Mouse (Mus musculus): Measurements from ENCODE around the gene Ccdc125. TPM values are rescaled to one million over a fixed set of nuclear protein-coding genes. Genes with fewer than 3 reads are reported as not detected.

The Ccdc125 gene
- polyA plus RNA-seq (2015; fragmentation: Nextera tagmentation; extraction: Ambion mirVana): 4.9 and 5.1 TPM in 2 replicates

DNA sequence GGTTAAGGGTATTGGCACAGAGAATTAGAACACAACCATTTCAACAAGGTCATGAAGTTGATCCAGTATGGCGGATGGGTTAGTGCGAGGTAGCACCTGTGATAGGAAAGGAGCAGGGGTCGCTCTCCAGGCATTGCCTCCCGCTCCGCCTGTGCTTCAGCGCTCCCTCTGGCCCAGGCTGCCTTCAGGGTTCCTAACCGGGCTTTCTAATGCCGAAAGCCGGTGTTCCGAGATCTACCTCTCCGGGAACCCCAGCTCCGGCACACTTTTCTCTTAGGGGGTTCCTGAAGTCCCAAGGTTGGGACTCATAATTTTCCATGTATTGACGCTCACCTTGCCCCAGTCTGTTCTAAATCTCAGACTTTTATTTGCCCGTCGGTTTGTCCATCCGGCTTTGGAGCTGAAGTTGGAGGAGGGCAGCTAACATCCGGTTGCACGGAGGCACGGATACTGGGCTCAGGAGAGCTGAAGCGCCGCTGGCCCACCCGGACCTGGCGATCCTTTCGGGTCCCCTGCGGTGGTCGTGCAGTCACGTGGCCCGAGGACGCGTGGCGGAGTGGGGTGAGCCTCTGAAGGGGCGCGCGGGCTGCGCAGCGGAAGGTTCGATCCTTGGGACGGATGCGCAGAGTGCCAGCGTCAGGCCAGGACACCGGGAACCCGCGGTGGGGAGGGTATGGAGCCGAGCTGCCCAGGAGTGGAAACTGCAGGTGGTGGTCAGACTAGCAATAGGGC lies at the start of gene Ccdc125:
Gene Ccdc125, plus strand, starts transcription at position 427 of the 732 bp plus-strand sequence.
- H3K4me2 ChIP-seq (replicated peaks; ENCODE audit: low read depth): peak within 1 kb of the TSS; percentile 87
- DNase-seq (ENCODE audit: low spot score): peak; percentile 61
- no peaks in the 10 kb centered on the region for H3K4me1 ChIP-seq (replicated peaks; ENCODE audit: control insufficient read depth, insufficient read depth)
- H3K9me3 ChIP-seq (ENCODE audit: control insufficient read depth, low read length): no peaks in the 10 kb centered on the region
- no peaks in the 10 kb centered on the region for H3K27me3 ChIP-seq (ENCODE audit: control insufficient read depth, insufficient read depth, low read length)
- peak within 1 kb of the TSS; percentile 68 for H3K4me3 ChIP-seq (ENCODE audit: low read depth, low read length)
- peak within 1 kb of the TSS; percentile 87 for H3K27ac ChIP-seq (replicated peaks)
- WGBS: under 1% methylated on average over 41 of the region's 44 CpGs
- peaks cover 8% of the 10 kb centered on the region for H3K36me3 ChIP-seq (ENCODE audit: control insufficient read depth, insufficient read depth, low read length)
- ATAC-seq (ENCODE audit: low FRiP score, low TSS enrichment): peak; percentile 74
- TF ChIP-seq CTCF (IDR thresholded peaks at IDR 0.05; ENCODE audit: low read depth): no peak
- no peak for TF ChIP-seq EP300 (optimal IDR thresholded peaks at IDR 0.05)
- H3K9ac ChIP-seq (ENCODE audit: low read length): peak within 1 kb of the TSS; percentile 81

DNA sequence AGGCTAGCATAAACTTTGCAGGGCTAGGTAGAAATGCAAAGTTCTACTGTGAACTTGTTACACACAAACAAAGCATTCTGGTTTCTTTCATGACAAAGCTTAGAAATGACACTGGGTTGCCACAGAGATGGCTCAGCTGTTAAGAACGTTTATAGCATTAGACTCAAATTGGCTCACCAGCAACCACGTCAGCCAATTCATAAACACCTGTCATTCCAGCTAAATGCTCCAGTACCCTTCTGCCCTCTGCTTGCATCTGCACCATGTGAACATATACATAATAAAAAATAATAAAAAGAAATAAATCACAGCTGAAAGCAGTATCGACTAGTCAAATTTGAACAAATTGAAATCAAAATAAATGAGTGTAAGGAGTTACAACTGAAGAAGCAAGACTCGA lies 47.3 kb upstream of the Ccdc125 start:
- Histone ChIP-seq H3K4me1 (replicated peaks; ENCODE audit: control insufficient read depth, insufficient read depth) (no peaks in the 10 kb centered on the region), H3K36me3 (ENCODE audit: control insufficient read depth, insufficient read depth, low read length) (peaks cover 7% of the 10 kb centered on the region), H3K4me2 (replicated peaks; ENCODE audit: low read depth) (no peak overlapping the region), H3K27me3 (ENCODE audit: control insufficient read depth, insufficient read depth, low read length) (no peaks in the 10 kb centered on the region), H3K9ac (ENCODE audit: low read length) (no peak overlapping the region), H3K4me3 (ENCODE audit: low read depth, low read length) (no peak overlapping the region), H3K9me3 (ENCODE audit: control insufficient read depth, low read length) (no peaks in the 10 kb centered on the region), H3K27ac (replicated peaks) (no peak overlapping the region)
- TF ChIP-seq CTCF (IDR thresholded peaks at IDR 0.05; ENCODE audit: low read depth): no peak
- no peak for TF ChIP-seq EP300 (optimal IDR thresholded peaks at IDR 0.05)
- ATAC-seq (ENCODE audit: low FRiP score, low TSS enrichment) (no peak), DNase-seq (ENCODE audit: low spot score) (no peak)
- WGBS: 66% methylated on average over 4 of the region's 4 CpGs

DNA sequence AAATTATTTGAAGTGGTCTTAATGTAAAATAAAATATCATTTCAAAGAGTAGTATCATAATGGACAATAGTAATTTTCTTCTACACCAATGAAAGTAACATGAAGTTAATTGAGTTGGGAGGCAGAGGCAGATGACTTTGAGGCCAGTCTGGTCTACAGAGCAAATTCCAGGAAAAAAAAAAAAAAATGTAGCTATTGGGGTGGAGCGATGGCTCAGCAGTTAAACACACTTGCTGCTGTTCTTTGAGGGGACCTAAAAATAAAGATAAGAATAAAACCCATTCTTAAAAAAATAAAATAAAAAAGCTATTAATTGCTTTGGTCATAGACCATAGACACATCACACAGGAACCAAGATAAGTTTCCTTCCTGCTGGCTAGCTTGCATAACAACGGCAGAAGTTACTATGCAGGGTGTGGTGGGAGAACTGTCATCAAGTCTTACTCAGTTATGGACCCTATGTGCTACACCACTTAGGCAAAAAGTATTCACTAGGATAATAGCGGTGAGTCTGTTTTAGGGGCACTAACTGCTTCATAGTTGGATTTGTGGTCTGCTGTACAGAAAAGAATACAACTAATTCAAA lies 35.3 kb upstream of the Ccdc125 start:
- ATAC-seq (ENCODE audit: low FRiP score, low TSS enrichment): no peak

DNA sequence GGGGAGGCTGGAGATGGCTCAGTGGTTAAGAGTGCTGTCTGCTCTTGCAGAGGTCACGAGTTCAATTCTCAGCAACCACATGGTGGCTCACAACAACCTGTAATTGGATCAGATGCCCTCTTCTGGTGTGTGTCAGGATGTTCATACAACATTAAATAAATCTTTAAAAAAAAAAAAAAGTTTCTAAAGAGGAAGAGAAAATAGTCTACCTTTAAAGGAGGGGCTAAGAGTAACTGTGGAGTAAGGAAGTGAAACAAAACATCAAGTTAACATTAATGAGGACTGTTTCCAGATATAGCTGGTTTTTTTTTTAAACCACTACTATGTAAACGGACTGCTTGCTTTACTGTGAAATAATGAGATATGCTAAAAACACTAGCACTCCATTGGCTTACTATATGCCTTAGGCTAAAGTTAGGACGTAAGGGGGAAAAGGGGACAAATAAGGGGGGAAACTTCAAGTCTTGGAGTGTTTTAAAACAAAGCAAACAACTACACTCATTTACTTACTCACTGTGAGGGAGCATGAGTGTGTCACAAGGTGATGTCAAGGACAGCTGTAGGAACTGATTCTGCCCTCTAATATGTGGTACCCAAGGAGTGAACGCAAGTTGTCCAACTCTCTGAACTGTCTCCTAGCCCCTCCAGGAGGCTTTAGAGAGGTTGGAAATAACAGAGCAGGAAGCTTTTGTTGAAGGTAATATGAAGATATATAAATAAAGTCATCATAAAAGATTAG lies 26.9 kb upstream of the Ccdc125 start:
- no peak overlapping the region for H3K27ac ChIP-seq (replicated peaks)
- no peak for TF ChIP-seq EP300 (optimal IDR thresholded peaks at IDR 0.05)
- no peak for TF ChIP-seq CTCF (IDR thresholded peaks at IDR 0.05; ENCODE audit: low read depth)
- ATAC-seq (ENCODE audit: low FRiP score, low TSS enrichment): no peak
- no peak overlapping the region for H3K9ac ChIP-seq (ENCODE audit: low read length)
- H3K4me3 ChIP-seq (ENCODE audit: low read depth, low read length): no peak overlapping the region
- H3K4me2 ChIP-seq (replicated peaks; ENCODE audit: low read depth): no peak overlapping the region
- H3K36me3 ChIP-seq (ENCODE audit: control insufficient read depth, insufficient read depth, low read length): 0 out of 2 replicates have a peak, but pooled peaks cover 15% of the 10 kb centered on the region
- 85% methylated on average over 4 of the region's 4 CpGs for WGBS
- no peaks in the 10 kb centered on the region for H3K9me3 ChIP-seq (ENCODE audit: control insufficient read depth, low read length)
- no peaks in the 10 kb centered on the region for H3K4me1 ChIP-seq (replicated peaks; ENCODE audit: control insufficient read depth, insufficient read depth)
- no peak for DNase-seq (ENCODE audit: low spot score)
- H3K27me3 ChIP-seq (ENCODE audit: control insufficient read depth, insufficient read depth, low read length): no peaks in the 10 kb centered on the region

More for the DNA sequence above, 35.3 kb upstream of the Ccdc125 start:
- DNase-seq (ENCODE audit: low spot score): no peak
- Histone ChIP-seq H3K27ac (replicated peaks) (no peak overlapping the region), H3K9me3 (ENCODE audit: control insufficient read depth, low read length) (no peaks in the 10 kb centered on the region), H3K36me3 (ENCODE audit: control insufficient read depth, insufficient read depth, low read length) (peaks cover 15% of the 10 kb centered on the region; the same call in 1 of the 2 replicates), H3K4me2 (replicated peaks; ENCODE audit: low read depth) (no peak overlapping the region), H3K9ac (ENCODE audit: low read length) (no peak overlapping the region), H3K4me3 (ENCODE audit: low read depth, low read length) (no peak overlapping the region), H3K27me3 (ENCODE audit: control insufficient read depth, insufficient read depth, low read length) (no peaks in the 10 kb centered on the region), H3K4me1 (replicated peaks; ENCODE audit: control insufficient read depth, insufficient read depth) (no peaks in the 10 kb centered on the region)
- TF ChIP-seq CTCF (IDR thresholded peaks at IDR 0.05; ENCODE audit: low read depth): no peak
- TF ChIP-seq EP300 (optimal IDR thresholded peaks at IDR 0.05): no peak
- 93% methylated on average over 3 of the region's 3 CpGs for WGBS

DNA sequence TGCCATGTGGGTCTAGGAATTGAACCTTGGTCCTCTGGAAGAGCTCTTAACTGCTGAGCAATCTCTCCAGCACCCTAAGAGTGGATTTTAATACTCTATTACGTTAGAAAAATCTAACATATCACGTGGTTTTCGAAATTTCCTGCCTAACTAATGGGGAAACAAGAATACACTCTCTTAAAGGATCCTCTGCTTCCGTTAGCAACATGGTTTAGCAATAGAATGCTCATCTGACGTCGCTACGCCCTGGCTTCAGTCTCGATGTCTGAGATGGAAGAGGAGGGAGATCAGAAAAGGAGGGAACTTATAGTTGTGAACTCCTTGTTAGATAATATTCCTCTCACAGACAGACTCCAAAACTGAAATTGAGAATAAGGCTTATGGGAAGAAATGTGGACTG lies 21.3 kb upstream of the Ccdc125 start:
- Histone ChIP-seq H3K9me3 (ENCODE audit: control insufficient read depth, low read length) (no peaks in the 10 kb centered on the region), H3K27ac (replicated peaks) (no peak overlapping the region), H3K4me2 (replicated peaks; ENCODE audit: low read depth) (no peak overlapping the region), H3K36me3 (ENCODE audit: control insufficient read depth, insufficient read depth, low read length) (0 out of 2 replicates have a peak, but pooled peaks cover 9% of the 10 kb centered on the region), H3K27me3 (ENCODE audit: control insufficient read depth, insufficient read depth, low read length) (no peaks in the 10 kb centered on the region), H3K4me1 (replicated peaks; ENCODE audit: control insufficient read depth, insufficient read depth) (0 out of 2 replicates have a peak, but pooled peaks cover 3% of the 10 kb centered on the region), H3K9ac (ENCODE audit: low read length) (no peak overlapping the region), H3K4me3 (ENCODE audit: low read depth, low read length) (no peak overlapping the region)
- ATAC-seq (ENCODE audit: low FRiP score, low TSS enrichment): no peak
- no peak for DNase-seq (ENCODE audit: low spot score)
- WGBS: 94% methylated on average over 8 of the region's 8 CpGs
- no peak for TF ChIP-seq CTCF (IDR thresholded peaks at IDR 0.05; ENCODE audit: low read depth)
- TF ChIP-seq EP300 (optimal IDR thresholded peaks at IDR 0.05): no peak
